Mouse (Mus musculus) cerebellum, adult 2 months (tissue): Measurements from ENCODE around the gene Phlpp1.

Experiments
- CTCF ChIP-seq: fragments of 200-500 bp; IDR thresholded peaks from 2 replicates; pipeline ENCODE4 v1.5.1; 2011; ENCODE audit warnings: low read depth, mild to moderate bottlenecking, control low read depth, low read length, moderate library complexity, borderline replicate concordance; ENCODE audit not compliant: insufficient read depth
- POLR2A ChIP-seq: fragments of 200-500 bp; IDR thresholded peaks from 2 replicates; pipeline ENCODE4 v1.6.1; 2011; ENCODE audit warnings: low read length, control low read depth, borderline replicate concordance; ENCODE audit not compliant: insufficient read depth

DNA sequence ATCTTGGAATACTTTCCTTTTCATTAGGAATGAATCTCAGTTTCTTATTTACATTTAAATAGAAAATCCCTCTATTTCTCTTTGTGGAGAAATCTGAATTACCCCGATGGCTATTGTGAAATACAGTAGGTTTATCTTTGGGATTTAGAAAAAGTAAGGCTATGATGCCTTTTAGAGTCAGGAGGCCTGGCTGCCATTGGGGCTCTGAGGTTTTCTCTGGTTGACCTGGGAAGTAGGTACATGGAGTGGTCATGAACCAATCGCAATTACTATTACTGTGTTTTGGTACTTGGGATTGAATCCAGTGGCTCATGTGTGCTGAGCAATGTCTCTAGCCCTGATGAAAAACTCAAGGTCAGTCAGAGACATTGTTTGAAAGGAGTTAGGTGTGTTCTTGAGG lies 12.1 kb downstream of the Phlpp1 start:
- TF ChIP-seq CTCF = no peak
- no peak for TF ChIP-seq POLR2A
